Mouse (Mus musculus) embryonic facial prominence, embryonic 13.5 days (tissue): ENCODE measurements around the gene Gm14434. TPM values are rescaled to one million over a fixed set of nuclear protein-coding genes. Genes with fewer than 3 reads are reported as not detected.
"Not testable (repeated sequence)": the region's sequence is repeated elsewhere in the genome, so short reads cannot be mapped to it uniquely, and the experiment has no call there.

Experiments used
- ATAC-seq: fragments of 200-750 bp; cut with Nextera tagmentation; 2 replicates; pipeline ENCODE4 v1.8.0; 2017; ENCODE audit warnings: low read depth; ENCODE audit not compliant: insufficient number of reproducible peaks, insufficient read depth, low FRiP score, low TSS enrichment
- H3K27ac ChIP-seq: fragments of 300-500 bp; sonication (generic); 2 replicates; pipeline ENCODE4 v1.5.1; 2015; ENCODE audit warnings: moderate library complexity, mild to moderate bottlenecking, inconsistent platforms
- H3K27me3 ChIP-seq: fragments of 300-500 bp; sonication (generic); 2 replicates; pipeline ENCODE4 v1.6.1; 2015; ENCODE audit warnings: mild to moderate bottlenecking, inconsistent platforms
- H3K36me3 ChIP-seq: fragments of 300-500 bp; sonication (generic); 2 replicates; pipeline ENCODE4 v1.6.1; 2015; ENCODE audit warnings: mild to moderate bottlenecking, inconsistent platforms
- H3K4me1 ChIP-seq: fragments of 300-500 bp; sonication (generic); 2 replicates; pipeline ENCODE4 v1.6.1; 2015; ENCODE audit warnings: inconsistent platforms
- H3K4me2 ChIP-seq: fragments of 300-500 bp; sonication (generic); 2 replicates; pipeline ENCODE4 v1.6.1; 2015; ENCODE audit warnings: moderate library complexity, mild to moderate bottlenecking, inconsistent platforms
- H3K4me3 ChIP-seq: fragments of 300-500 bp; sonication (generic); 2 replicates; pipeline ENCODE4 v1.5.1; 2015; ENCODE audit warnings: mild to moderate bottlenecking, inconsistent platforms
- H3K9ac ChIP-seq: fragments of 300-500 bp; sonication (generic); 2 replicates; pipeline ENCODE4 v1.6.1; 2015; ENCODE audit warnings: mild to moderate bottlenecking, inconsistent platforms
- H3K9me3 ChIP-seq: fragments of 300-500 bp; sonication (generic); 2 replicates; pipeline ENCODE4 v1.6.1; 2016; ENCODE audit warnings: inconsistent platforms
- WGBS: fragments of 180-500 bp; shearing (Covaris S2); methylation state at CpG from one replicate; pipeline ENCODE4 v1.1.7; 2015; ENCODE audit warnings: mixed read lengths; 5-methylcytosine and 5-hydroxymethylcytosine counted together
- polyA plus RNA-seq: library from polyadenylated mRNA; unstranded; fragments of >200 nt; fragmentation: Nextera tagmentation; extraction: Ambion mirVana; gene quantifications from 2 replicates; pipeline ENCODE4 v1.2.1, GENCODE M21; 2015

Gm14434 gene
- 1.1 and 9.8 TPM in 2 replicates for polyA plus RNA-seq

GRCm38 (mm10) chr2:176486683-176487082, at the start of gene Gm14434:
Gm14434 (minus strand) TSS chr2:176486783.
- not testable (repeated sequence) for H3K9ac ChIP-seq, H3K4me3 ChIP-seq, H3K27me3 ChIP-seq, ATAC-seq, H3K4me1 ChIP-seq, H3K9me3 ChIP-seq, H3K27ac ChIP-seq, H3K4me2 ChIP-seq, H3K36me3 ChIP-seq
- no CpG with 5 or more reads among the region's 4 CpGs for WGBS

GRCm38 (mm10) chr2:176520756-176521155, 34.2 kb upstream of the Gm14434 start, which contains the start of gene Zfp967:
Zfp967 (plus strand) TSS chr2:176521056.
- H3K4me1 ChIP-seq, H3K9ac ChIP-seq, H3K4me2 ChIP-seq, H3K9me3 ChIP-seq, H3K36me3 ChIP-seq, H3K27ac ChIP-seq, ATAC-seq, H3K27me3 ChIP-seq, H3K4me3 ChIP-seq: not testable (repeated sequence)
- WGBS: no CpG with 5 or more reads among the region's 9 CpGs

- WGBS: no CpG with 5 or more reads among the region's 6 CpGs
- H3K36me3 ChIP-seq, H3K4me2 ChIP-seq, H3K27ac ChIP-seq, ATAC-seq, H3K9me3 ChIP-seq, H3K4me3 ChIP-seq, H3K4me1 ChIP-seq, H3K27me3 ChIP-seq, H3K9ac ChIP-seq: not testable (repeated sequence)
Observed at GRCm38 (mm10) chr2:176423294-176423693, 63.3 kb downstream of the Gm14434 start, which contains the start of gene Gm14435. Gm14435 (plus strand) TSS chr2:176423594.

Other genes with a start within 250 kb of the Gm14434 start
- not detected in 2 replicates for gene Gm11009, start 167.3 kb downstream of the Gm14434 start, polyA plus RNA-seq
- 14.3 and 15.7 TPM in 2 replicates for gene Gm14435, start 63.2 kb downstream of the Gm14434 start, polyA plus RNA-seq
- not detected in 2 replicates for gene Zfp967, start 34.3 kb upstream of the Gm14434 start, polyA plus RNA-seq
- gene Gm14308, start 149.6 kb upstream of the Gm14434 start, polyA plus RNA-seq: 25.9 and 34.1 TPM in 2 replicates
- gene Zfp973, start 183.7 kb upstream of the Gm14434 start, polyA plus RNA-seq: 7.6 and 11.3 TPM in 2 replicates
- 34.4 and 38.0 TPM in 2 replicates for gene Gm14305, start 221.5 kb upstream of the Gm14434 start, polyA plus RNA-seq